Mouse (Mus musculus) kidney, adult 2 months (tissue): Measurements from ENCODE around the gene Ccdc169.

Experiments
- CTCF ChIP-seq: fragments of 200-500 bp; conservative IDR thresholded peaks from 2 replicates; pipeline ENCODE4 v1.5.1; 2011; ENCODE audit warnings: low read depth, mild to moderate bottlenecking, control low read depth, low read length, moderate library complexity, mixed read lengths; ENCODE audit not compliant: insufficient read depth, insufficient read length
- POLR2A ChIP-seq: fragments of 200-500 bp; IDR thresholded peaks from one replicate; pipeline ENCODE4 v1.6.1; 2011; ENCODE audit warnings: low read depth, low read length, control low read depth

- TF ChIP-seq CTCF (no peak), POLR2A (no peak)
These were observed 38.1 kb upstream of the Ccdc169 start for GRCm38 (mm10) chr3:55098990-55099389.
